Mouse (Mus musculus): Measurements from ENCODE around the gene Cd24a.

The Cd24a gene

GRCm38 (mm10) chr10:43577997-43578331 is at the start of gene Cd24a:
Cd24a (plus strand) TSS chr10:43578284.
- no peak for DNase-seq

- peak; percentile 45 for DNase-seq
These were observed 43.7 kb upstream of the Cd24a start for GRCm38 (mm10) chr10:43534382-43534781.

DNA sequence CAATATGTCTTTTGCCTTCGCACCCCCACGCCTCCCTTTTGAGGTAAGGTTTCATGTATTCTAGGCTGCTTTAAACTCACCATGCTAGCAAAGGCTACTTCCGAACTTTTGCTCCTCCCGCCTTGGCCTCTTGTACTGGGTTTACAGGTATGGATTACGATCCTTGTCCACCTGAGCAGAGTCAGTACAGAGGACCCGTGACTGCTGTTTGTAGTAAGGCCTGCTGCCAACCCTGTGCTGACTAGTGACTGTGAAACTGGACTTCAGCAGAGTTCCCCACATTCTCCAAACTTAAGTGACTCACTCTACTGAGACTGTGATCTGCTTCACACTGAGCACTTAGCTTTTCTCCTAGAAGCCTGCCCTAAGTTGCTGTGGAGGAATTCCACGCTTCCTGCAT is 40.4 kb upstream of the Cd24a start:
- peak; percentile 79 for DNase-seq

GRCm38 (mm10) chr10:43538831-43539230 is 39.3 kb upstream of the Cd24a start:
- peak; percentile 73 for DNase-seq

GRCm38 (mm10) chr10:43539746-43540310 is 38.3 kb upstream of the Cd24a start:
- no peak for DNase-seq

GRCm38 (mm10) chr10:43540442-43541152 is 37.5 kb upstream of the Cd24a start, which contains the start of gene 1700021F05Rik:
1700021F05Rik (minus strand) TSS chr10:43540994.
- DNase-seq, result peak; percentile 94

- no peak for DNase-seq
These were observed 36.9 kb upstream of the Cd24a start for GRCm38 (mm10) chr10:43541153-43541544.

DNA sequence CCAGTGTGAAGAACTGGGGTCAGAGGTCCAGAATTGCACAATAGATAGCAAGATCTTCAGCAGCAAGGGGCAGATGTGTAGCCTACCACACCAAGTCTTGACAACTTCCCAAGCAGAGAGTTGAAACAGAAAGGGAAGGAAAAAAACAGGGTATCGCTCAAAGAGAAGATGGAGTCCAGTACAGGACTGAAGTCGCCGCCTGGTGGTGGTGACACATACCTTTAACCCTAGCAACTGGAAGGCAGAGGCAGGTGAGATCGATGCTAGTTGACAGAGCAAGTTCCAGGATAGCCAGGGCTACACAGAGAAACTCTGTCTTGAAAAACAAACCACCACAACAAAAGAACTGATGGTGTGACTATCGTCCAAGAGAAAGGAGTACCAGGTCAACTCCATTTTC is 28.7 kb upstream of the Cd24a start:
- DNase-seq, result no peak

DNA sequence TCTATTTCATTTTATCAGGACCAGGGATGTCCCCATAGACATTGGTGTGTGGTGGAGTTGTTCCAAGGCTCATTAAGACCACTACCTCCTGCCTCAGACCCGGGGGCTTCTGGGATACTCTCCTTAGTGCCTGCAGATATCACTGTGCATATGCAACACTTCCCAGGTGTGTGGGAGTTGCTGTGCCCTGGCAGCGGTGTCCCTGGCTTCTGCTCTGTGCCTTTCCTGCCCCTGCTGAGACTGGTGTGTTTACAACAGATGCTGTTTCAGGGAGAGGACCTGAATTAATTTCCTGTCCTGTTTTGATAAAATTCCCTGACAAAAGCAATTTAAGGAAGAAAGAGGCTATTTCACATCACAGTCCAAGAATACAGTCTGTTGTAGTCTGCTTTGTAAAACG is 27.2 kb upstream of the Cd24a start:
- DNase-seq, result no peak

DNA sequence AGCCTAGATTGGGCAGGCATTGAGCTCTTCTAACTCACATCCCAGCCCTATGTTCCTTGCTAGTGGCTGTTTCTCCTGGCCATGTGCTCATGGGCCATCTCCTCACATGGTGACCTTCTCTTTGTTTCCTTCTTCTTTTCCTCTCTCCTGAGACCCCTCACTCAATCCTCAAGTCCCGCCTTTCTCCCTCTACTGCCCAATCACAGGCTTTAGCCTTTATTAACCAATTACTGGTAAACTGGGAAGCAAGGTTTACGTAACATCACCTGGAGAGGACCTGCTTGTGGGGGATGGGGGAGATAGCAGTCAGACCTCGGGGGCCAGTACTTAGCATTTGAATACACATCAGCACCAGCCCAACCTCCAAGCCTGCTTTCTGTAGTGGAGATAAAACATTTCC is 26.7 kb upstream of the Cd24a start:
- DNase-seq, result no peak

- no peak for DNase-seq
These were observed 20.4 kb upstream of the Cd24a start for GRCm38 (mm10) chr10:43557630-43558165.

DNA sequence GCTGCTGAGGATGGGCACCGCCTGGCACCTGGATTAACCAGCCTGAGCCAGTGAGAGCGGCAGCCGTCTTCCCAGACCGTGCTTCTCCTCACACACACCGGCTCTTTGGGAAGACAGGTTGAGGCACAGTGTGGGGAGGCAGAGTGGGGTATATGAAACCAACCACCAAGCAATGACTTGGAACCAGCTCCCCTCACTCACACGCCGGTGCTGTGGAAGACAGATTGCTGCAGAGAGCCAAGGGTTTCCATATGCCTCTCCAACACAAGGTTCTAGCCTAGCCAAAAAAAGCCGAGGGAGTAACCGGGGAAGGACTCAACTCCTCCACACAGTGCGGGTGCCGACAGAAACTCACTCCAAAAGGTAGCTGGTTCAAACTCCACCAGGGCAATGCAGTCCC is 18.8 kb upstream of the Cd24a start:
- DNase-seq, result no peak

- no peak for DNase-seq
These were observed 17.3 kb upstream of the Cd24a start for GRCm38 (mm10) chr10:43560765-43561164.

- no peak for DNase-seq
These were observed 16.8 kb upstream of the Cd24a start for GRCm38 (mm10) chr10:43561311-43561710.

DNA sequence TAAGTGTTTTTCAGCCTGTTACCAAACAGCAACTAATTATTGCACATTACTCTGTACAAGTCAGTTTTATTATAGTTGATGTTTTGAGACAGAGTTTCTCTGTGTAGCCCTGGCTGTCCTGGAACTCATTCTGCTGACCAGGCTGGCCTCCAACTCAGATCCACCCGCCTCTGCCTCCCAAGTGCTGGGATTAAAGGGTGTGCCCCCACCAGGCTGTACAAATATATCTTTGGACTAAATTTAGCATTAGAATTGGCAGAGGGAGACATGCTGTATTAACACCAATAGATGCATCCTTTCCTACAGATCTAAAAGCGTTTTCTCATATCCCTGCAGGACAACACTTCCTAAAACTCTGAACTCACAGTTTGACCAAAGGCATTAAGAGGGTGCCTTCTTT is 3.7 kb upstream of the Cd24a start:
- no peak for DNase-seq

DNA sequence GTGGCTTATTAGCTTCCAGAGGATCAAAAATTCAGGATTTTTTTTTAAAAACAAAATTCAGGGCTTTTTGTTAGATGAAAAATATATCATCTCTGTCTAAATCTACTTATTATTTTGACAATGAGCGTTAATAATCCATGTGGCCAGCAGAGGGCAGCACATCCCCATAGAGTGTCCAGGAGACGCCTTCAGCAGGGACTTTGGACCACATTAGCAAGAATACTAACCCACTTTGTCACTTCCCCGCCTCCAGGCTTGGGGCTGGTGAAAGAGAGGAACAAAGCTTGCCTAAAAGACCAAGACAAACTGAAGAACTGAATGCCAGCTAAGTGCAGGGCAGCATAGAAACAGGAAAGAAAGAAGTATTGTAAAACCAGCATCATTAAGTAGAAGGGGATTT is 3.1 kb upstream of the Cd24a start:
- DNase-seq, result peak; percentile 66

DNA sequence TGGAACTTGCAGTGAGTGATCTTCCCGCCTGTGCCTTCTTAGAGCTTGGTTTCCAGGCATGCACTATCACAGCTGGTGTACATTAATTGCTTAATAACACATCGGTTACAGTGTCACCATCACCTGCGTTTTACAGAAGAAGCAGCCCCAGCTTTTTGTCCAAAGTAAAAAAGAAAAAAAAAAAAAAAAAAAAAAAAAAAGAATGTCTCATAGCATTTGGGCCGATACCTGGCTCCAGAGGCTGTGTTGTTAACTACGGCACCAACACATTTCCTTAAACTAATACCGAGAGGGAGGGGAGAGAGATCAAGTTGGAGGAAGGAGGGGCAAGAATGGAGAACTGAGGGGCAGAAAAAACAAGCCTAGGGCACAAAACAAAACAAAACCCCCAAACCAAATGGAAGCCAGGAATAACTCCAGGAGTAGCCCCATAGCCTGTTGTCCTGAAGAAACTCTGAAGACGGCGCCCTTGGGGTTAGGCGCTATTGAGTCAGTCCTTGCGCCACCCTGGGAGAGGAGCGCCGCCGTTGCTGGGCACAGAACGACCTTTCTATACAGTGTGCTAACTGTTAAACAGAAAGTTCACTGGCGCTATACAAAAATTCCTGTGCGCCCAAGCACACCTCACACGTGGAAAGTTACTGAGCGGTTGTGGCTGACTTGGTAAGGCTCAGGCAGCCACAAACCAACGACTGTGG is 636 bp upstream of the Cd24a start:
- DNase-seq, result peak; percentile 25

GRCm38 (mm10) chr10:43578366-43578753 is 276 bp downstream of the Cd24a start:
- DNase-seq, result peak; percentile 52

- peak; percentile 79 for DNase-seq
These were observed 783 bp downstream of the Cd24a start for GRCm38 (mm10) chr10:43578754-43579380.

DNA sequence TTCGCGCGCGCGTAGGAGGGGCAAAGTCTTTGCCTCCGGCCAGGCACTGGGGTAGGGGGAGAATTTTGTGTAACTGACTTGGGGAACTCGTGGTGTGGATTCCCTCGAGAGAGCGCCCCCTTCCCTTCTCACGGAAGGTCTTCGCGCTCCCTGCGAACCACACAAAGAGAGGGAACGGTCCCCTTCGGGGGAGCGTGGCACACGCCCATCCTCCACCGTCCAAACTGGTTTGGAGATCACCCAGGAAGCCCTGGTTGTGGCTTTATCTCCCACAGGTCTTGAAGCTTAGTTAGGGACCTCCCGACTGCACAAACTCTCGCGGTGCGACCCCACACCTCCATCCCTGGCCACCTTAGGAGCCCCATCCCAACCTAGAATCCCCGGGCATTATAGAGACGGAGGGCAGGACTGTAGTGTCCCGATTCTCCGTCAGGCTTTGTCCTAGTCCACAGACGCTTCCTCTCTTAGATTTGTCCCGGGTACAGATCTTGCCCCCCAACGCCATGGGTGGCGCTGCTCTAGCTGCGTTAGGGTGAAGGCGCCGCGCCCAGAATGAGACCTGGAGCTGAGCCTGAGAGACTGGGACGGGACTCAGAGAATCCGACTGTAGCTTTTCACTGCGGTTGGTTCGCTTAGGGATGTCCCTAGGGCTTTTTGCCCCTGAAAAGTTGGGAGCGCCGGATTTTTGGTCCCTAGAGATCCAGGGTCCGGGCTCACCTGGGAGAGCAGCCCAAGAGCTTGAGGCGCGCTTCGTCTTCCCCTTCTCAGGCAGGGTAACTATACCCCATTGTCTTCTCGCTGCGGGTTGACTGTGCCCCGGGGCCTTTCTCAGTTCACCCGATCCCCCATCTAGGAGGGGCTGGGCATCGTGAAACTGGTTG is 1.5 kb downstream of the Cd24a start:
- peak; percentile 36 for DNase-seq

- DNase-seq, result peak; percentile 36
These were observed 2.6 kb downstream of the Cd24a start for GRCm38 (mm10) chr10:43580649-43581078.

DNA sequence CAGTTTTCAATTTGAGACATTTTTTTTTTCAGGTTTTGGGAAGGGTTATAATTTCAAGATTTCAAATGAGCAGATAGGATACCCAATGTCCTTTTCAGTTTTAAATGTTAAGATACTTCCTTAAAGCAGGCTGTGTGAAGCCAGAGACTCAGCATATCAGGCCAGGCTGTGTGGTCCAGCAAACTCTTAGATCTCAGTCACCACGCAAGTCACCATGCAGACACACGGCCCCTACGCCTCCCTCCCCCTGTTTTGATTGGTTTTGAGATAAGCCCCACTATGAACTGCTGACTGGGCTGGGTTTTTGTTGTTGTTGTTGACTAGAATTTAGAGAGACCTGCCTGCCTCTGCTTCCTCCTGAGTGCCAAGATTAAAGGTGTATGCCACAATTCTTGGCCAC is 3.2 kb downstream of the Cd24a start:
- no peak for DNase-seq
